Mouse (Mus musculus) left cerebral cortex, postnatal 25 days (tissue): Measurements from ENCODE around the gene Gm9913. TPM values are rescaled to one million over a fixed set of nuclear protein-coding genes. Genes with fewer than 3 reads are reported as not detected.

Source experiments
- DNase-seq, 2 experiments: peaks; one replicate each; pipeline ENCODE4 v3.0.0; 2022; ENCODE audit warnings: low spot score in 2 of 2, mixed read lengths in 1 of 2
- intact Hi-C: fragments of 180-260 bp; cut with DNase I; formaldehyde crosslinking; loops from one replicate; pipeline ENCODE4 v1.15.1; 2025
- total RNA-seq, 2 experiments: library from RNA; stranded (reverse); gene quantifications; 2 replicates each; pipeline ENCODE4 v1.2.3; 2021

The Gm9913 gene
- total RNA-seq, result not detected

GRCm38 (mm10) chr2:125505006-125505745 is at the start of gene Gm9913:
Gene Gm9913, plus strand, starts transcription at chr2:125505089.
- peak; percentile 22 to 31 for DNase-seq
- intact Hi-C loops, result no loop called here

DNA sequence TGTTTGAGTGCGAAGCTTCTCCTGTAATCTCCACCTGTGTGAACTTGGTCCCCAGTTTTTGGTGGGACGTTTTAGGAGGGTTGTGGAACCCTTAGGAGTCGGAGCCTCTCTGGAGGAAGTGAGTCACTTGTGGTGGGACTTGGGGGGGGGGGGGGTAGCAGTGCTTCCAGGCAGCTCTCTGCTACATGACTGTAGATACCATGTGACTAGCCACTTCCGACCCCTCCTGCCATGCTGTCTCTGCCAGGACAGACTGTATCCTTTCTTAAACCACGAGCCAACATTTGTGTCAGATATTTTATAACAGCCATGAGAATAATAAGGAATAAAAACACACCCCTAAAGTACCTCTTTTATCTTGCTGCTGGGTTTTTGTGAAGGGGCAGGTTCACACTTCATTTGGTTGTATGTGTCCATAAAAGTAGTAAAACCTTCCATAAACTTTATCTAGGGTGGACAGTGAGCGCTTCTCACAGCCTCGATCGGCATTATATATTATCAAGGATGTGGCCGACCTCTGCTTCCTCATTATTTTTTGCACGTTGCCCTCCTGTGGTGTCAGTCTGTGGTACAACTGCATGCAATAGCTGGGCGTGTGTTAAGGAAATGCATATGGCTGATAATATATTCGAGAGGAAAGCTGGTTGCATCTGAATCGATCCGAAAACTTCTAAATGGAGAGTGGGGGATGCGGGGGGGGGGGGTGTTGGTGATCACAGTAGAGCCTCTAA is 48.7 kb upstream of the Gm9913 start:
- intact Hi-C loops, result no loop called here
- no peak for DNase-seq

DNA sequence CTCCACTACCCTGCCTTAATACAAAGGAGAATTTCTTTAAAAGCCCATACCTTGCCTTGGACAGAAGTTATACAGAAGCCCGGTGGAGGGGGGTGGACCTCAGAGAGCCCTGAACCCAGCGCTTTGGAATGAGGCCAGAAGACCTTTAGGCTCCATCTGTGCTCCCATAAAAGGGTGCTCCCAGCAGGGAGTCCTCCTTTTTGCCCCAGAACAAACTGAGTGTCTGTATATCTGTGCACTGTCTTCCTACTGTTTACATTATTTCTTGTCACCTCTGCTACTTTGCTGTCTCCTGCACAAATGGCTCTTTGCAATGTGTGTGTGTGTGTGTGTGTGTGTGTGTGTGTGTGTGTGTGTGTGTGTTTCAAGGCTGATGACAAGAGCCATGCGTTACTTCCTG is 45.8 kb upstream of the Gm9913 start:
- DNase-seq, result no peak
- intact Hi-C loops, result no loop called here

- DNase-seq, result no peak
- intact Hi-C loops, result no loop called here
These were observed 40.9 kb upstream of the Gm9913 start for GRCm38 (mm10) chr2:125464036-125464435.

DNA sequence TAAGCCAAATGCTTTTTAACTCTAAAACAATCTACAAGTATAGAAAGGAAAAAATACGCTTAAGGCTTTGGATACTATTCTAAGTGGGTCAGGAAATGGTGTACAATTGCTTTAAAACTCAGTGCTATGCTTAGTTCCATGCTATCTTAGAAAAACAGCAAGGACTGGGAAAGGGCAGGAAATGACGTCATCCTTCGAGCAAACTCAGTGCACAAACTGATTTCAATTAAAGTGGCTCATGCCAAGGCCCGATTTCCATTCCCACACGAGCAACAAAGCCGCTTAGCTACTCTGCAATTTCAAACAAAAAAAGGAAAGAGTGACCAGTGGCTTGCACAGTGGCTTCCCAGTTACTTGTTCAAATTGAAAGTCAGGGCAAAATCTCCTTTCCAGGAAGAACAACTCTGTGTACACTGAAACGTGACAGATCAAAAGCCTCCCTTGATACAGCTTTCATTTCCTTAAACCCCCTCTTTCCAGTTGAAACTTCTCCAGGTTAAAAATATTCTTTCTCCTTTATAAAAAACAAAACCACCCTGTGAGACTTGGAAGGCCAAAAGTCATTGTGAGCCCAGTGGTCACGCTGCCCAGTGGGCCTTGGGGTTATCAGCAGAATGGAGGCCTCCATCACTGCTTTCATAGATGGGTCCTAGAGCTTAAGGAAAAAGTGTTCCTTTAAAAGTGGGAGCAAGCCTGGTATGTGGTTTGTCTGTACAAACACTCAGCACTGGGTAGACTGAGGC is 34.2 kb upstream of the Gm9913 start:
- intact Hi-C loops, result no loop called here

GRCm38 (mm10) chr2:125471721-125472120 is 33.2 kb upstream of the Gm9913 start:
- intact Hi-C loops, result no loop called here
- DNase-seq, result no peak

More for the DNA sequence above, 34.2 kb upstream of the Gm9913 start:
- peak; percentile 8 to 61 for DNase-seq

DNA sequence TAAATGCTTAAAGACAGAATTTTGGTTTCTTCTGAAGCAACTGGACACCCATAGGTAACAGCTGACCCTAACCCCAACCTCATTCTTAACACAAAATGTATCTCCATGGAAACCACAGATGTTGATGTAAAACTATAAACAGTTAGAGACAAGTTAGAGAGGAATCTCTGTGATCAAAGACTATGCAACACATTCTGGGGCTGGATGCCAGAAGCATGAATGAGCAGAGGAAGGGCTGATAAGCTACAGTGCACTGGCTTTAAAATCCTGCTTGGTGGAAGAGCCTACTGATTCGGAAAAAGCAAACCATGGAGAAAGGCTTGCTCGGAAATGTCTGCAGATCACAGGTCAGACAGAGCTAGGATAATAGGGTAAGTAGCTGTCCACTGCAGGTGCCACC is 31.7 kb upstream of the Gm9913 start:
- DNase-seq, result no peak
- intact Hi-C loops, result no loop called here

DNA sequence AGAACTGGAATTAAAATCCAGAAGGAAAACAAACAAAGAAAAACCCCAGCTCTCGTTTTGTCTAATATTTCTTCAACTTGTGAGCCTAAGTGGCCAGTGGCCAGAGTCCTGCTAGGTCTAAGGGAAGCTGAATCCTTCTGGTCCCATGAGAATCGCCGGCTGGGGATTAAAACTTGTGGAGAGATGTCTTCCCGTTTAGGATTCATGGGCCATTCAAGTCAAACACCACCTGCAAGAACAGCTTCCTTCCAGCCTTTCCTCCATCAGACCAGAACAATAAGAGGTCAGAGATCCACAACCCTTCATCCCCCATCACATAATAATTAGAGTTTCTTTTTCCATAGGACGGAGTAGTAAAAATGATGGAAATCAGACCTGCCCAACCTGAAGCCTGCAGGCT is 30.2 kb upstream of the Gm9913 start:
- intact Hi-C loops, result no loop called here
- no peak for DNase-seq

DNA sequence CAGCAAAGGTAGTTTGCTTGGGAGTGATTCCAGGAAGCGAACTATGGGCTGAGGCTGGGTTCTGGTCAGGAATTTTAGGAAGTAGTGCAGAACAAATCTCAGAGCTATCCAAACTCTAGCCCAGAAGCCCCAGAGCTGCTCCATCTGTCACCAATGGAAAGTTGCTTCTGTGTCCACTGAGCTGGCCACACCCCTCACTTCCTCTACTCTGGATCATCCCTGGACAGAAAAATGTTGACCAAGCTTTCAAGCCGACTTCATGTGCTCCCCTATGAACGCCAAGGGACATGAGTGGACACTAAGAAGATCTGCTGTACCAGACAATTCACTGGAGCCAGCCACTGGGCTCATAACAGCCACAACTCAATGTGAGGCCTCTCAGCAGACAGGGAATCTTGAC is 28.7 kb upstream of the Gm9913 start:
- intact Hi-C loops, result no loop called here
- no peak for DNase-seq

- intact Hi-C loops, result no loop called here
- no peak for DNase-seq
These were observed 27.5 kb upstream of the Gm9913 start for GRCm38 (mm10) chr2:125477367-125477766.

- intact Hi-C loops, result no loop called here
- DNase-seq, result no peak
These were observed 26.2 kb upstream of the Gm9913 start for GRCm38 (mm10) chr2:125478705-125479104.

- intact Hi-C loops, result no loop called here
- DNase-seq, result no peak
These were observed 24.8 kb upstream of the Gm9913 start for GRCm38 (mm10) chr2:125480057-125480456.

DNA sequence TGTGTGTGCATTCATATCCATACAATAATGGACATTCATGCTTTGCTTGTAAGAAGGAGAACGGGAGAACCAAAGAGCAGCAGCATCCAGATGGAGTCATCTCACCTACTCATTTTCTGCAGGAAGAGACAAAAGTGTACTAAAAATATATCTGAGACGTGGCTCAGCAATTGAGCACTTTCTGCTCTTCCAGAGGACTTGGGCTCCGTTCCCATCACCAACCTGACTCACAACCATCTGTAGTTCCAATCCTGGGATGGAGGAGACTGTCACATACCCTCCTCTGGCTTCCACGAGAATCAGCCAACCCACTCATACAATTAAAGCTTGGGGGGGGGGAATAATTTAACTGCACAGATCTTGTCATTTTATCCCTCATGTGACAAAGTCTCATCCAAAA is 23.8 kb upstream of the Gm9913 start:
- intact Hi-C loops, result loop anchor here (1.0 kb wide), 1 partner anchor 176 kb away; no protein-coding TSS in a partner anchor
- DNase-seq, result peak; percentile 49 to 95

GRCm38 (mm10) chr2:125481531-125482317 is 23.2 kb upstream of the Gm9913 start:
- intact Hi-C loops, result loop anchor here (1.0 kb wide), 1 partner anchor 176 kb away; no protein-coding TSS in a partner anchor
- no peak for DNase-seq

- DNase-seq, result no peak
- intact Hi-C loops, result no loop called here
These were observed 20.7 kb upstream of the Gm9913 start for GRCm38 (mm10) chr2:125484164-125484563.

DNA sequence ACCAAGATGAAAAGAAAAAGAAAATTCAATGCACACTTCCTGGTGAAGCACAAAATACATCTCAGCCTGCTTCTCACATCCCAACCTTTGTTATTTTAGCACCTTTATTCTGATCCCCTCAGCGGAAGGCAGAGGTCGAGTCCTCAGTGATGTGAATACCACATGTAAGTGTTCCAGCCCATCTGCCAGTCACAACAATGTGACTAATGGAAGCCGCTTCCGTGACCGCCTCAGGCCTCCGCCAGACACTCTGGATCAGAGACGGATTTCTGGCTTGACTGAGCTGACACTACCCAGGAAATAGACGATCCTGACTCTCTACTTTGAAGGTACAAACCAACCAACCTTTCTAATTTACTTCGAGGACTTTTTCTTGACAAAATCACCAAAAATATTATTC is 20.0 kb upstream of the Gm9913 start:
- DNase-seq, result no peak
- intact Hi-C loops, result no loop called here

GRCm38 (mm10) chr2:125489979-125490378 is 14.9 kb upstream of the Gm9913 start:
- intact Hi-C loops, result no loop called here
- DNase-seq, result no peak

DNA sequence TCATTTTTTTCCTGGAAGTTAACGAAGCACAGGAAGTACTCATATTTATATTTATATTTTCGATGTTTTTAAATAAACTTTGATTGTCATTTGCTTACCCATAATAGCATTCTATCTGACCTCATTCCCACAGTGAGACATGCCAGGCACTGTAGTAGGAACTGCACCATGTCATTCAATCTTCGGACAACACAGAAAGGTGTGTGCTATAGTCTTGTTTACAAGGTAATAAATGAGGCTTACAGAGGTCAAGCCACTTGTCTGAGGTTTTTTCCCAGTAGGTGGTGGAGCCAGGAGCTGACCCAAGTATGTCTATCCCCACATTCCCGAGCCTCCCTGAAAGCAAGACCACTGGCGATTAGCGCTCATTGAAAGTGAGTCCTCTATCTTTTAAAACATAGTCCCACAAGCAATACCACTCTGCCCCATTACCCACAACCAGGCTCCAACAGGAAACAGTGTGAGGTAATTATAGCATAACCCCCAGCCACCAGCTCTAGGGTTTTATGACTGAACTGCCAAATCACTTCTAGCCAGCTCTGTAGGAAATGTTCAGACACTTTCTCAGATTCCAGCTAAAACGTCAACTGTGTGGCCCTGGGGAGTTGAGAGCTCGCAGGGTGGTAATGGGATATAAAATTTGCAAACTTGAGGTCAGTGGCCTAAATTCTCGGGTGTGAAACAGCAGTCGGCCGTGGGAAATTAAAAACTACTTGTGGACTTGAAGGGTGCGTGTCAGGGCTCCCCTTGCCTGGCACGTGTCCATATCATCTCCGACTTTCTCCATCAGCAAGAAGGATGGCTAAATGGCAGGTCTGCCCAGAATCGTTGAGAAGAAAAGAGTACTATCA is 12.6 kb upstream of the Gm9913 start:
- no peak for DNase-seq
- intact Hi-C loops, result no loop called here

- intact Hi-C loops, result no loop called here
- no peak for DNase-seq
These were observed 10.6 kb upstream of the Gm9913 start for GRCm38 (mm10) chr2:125494291-125494690.
